Mouse (Mus musculus): ENCODE data around the gene Ms4a15. TPM values are rescaled to one million over a fixed set of nuclear protein-coding genes. Genes with fewer than 3 reads are reported as not detected.

Gene Ms4a15
- polyA plus RNA-seq (2011; ENCODE audit: insufficient read length, low read depth, missing spikeins) = not detected in 2 replicates

DNA sequence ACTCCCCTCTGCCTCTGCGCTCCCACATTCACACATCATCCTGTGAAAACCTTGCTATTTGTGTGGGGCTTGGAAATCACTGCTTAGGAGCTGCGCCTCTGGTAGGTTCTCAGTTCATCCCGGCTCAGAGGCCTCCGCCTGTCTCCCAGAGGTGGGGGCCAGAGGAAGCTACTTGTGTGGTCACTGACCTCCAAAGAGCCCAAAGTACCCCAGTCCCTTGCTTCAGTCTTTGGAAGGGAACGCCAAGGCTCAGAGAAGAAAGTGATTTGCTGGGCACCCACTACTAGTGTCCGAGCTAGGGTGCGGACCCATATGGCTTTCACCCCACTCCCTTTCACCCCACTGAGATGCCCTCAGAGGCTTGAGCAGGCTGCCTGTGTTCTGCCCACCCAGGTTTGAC is at the start of gene Ms4a15:
TSS of gene Ms4a15 (minus strand) at position 101 of the 400 bp plus-strand sequence.
- TF ChIP-seq POLR2A (IDR thresholded peaks at IDR 0.05; ENCODE audit: low read depth, low read length) (no peak), CTCF (IDR thresholded peaks at IDR 0.05; ENCODE audit: borderline replicate concordance, insufficient read depth, low read length) (no peak)
- no peak within 1 kb of the TSS for H3K4me3 ChIP-seq (ENCODE audit: insufficient read depth, low read length)
- H3K4me1 ChIP-seq (ENCODE audit: control insufficient read depth, insufficient read depth, low read length) = no peaks in the 10 kb centered on the region
- no peak within 1 kb of the TSS for H3K27ac ChIP-seq (ENCODE audit: insufficient read depth, low read length)

DNA sequence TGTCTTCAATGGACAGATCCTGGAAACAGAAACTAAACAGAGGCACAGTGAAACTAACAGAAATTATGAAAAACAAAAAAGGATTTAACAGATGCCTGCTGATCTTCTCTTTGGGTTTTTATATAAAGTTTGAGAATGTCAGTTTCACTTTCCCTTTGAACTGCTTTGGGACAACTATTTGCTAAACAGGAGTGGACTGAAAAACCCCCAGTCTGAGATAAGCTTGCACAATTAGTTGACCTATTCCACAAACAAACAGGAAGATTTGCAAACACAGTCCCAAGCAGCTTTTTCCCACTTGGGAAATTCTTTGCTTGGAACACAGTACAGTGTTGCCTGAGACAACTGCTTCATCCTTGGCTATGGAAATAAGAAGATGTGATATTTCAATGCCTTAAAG is 44.5 kb upstream of the Ms4a15 start:
- Histone ChIP-seq H3K4me3 (ENCODE audit: insufficient read depth, low read length) (no peak overlapping the region), H3K4me1 (ENCODE audit: control insufficient read depth, insufficient read depth, low read length) (no peaks in the 10 kb centered on the region), H3K27ac (ENCODE audit: insufficient read depth, low read length) (no peak overlapping the region)
- no peak for TF ChIP-seq CTCF (IDR thresholded peaks at IDR 0.05; ENCODE audit: borderline replicate concordance, insufficient read depth, low read length)
- no peak for TF ChIP-seq POLR2A (IDR thresholded peaks at IDR 0.05; ENCODE audit: low read depth, low read length)

DNA sequence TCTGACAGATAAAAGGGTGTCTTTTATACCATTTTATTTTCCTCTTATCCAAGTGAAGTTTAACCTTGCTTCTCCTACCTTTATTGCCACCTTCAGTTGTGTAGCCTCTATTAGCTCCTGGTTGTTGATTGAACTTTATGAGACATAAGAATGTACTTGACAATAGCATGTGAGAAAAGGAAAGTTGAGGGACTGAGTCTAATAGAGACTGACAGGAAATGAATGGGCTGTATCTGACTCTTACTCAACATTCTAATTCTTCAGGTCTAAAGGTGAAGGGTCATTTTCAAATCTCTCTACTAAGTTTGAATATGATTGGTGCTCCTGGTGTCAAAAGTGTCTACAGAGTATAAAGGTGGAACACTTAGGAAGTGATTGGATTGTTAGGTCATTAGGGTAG is 29.3 kb upstream of the Ms4a15 start:
- Histone ChIP-seq H3K27ac (ENCODE audit: insufficient read depth, low read length) (no peak overlapping the region), H3K4me3 (ENCODE audit: insufficient read depth, low read length) (no peak overlapping the region)
- TF ChIP-seq POLR2A (IDR thresholded peaks at IDR 0.05; ENCODE audit: low read depth, low read length) (no peak), CTCF (IDR thresholded peaks at IDR 0.05; ENCODE audit: borderline replicate concordance, insufficient read depth, low read length) (no peak)

DNA sequence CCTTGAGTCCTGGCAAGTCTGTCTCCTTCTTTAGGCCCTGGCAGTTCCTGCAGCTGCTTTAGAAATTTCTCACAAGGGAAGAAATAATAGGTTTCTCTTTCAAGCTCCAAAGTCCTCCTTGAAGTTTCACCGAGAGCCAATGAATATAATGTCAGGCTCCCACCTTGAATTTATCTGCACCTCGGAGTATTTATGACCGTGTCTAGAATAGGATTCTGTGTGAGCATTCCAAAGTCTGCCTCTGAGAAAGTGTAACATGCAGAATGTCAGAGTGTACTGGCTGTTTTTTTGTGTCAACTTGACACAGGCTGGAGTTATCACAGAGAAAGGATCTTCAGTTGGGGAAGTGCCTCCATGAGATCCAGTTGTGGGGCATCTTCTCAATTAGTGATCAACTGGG is 24.8 kb upstream of the Ms4a15 start, which contains the start of gene Ms4a18:
TSS of gene Ms4a18 (minus strand) at position 141 of the 400 bp plus-strand sequence.
- Histone ChIP-seq H3K4me1 (ENCODE audit: control insufficient read depth, insufficient read depth, low read length) (no peaks in the 10 kb centered on the region), H3K27ac (ENCODE audit: insufficient read depth, low read length) (no peak within 1 kb of the TSS), H3K4me3 (ENCODE audit: insufficient read depth, low read length) (no peak within 1 kb of the TSS)
- TF ChIP-seq CTCF (IDR thresholded peaks at IDR 0.05; ENCODE audit: borderline replicate concordance, insufficient read depth, low read length) (no peak), POLR2A (IDR thresholded peaks at IDR 0.05; ENCODE audit: low read depth, low read length) (no peak)

More for the DNA sequence above, 29.3 kb upstream of the Ms4a15 start:
- no peaks in the 10 kb centered on the region for H3K4me1 ChIP-seq (ENCODE audit: control insufficient read depth, insufficient read depth, low read length)

DNA sequence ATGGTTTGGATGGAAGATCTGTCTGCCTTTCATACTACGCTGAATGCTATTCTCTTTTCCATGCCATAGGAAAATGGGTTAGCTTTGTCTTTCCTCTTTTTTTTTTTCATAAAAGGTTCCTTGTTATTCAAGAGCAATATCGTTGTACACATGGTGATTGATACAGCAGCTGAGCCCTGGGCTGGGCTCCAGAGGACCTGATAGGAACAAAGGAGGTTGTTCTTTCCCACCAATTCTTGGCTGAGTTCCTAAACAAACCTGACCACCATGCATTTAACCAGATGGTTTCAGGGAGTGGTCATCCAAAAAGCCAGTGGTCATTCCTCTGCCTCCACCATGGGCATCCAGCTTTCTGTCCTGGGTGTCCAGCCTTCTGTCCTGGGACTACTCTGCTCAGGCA is 24.2 kb upstream of the Ms4a15 start:
- H3K4me3 ChIP-seq (ENCODE audit: insufficient read depth, low read length) = no peak overlapping the region
- H3K4me1 ChIP-seq (ENCODE audit: control insufficient read depth, insufficient read depth, low read length) = no peaks in the 10 kb centered on the region
- H3K27ac ChIP-seq (ENCODE audit: insufficient read depth, low read length) = no peak overlapping the region
- TF ChIP-seq CTCF (IDR thresholded peaks at IDR 0.05; ENCODE audit: borderline replicate concordance, insufficient read depth, low read length) (no peak), POLR2A (IDR thresholded peaks at IDR 0.05; ENCODE audit: low read depth, low read length) (no peak)

DNA sequence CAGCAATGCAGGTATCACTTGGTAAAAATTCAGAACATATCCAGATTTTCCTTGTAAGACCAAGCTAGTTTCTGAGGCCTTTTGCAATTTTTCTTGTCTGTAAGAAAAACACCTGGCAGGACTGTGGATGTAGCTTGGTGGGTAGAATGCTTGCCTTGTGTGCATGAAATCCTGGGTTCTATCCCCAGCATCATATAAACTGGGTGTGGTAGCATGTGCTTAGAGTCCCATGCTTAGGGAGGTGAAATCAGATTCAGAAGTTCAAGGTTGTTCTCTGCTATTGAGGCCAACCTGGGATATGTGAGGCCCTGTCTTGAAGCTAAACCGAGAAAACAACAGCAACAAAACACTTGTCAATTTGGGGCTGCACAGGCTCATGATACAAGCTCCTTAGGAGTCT is 22.9 kb upstream of the Ms4a15 start:
- Histone ChIP-seq H3K4me1 (ENCODE audit: control insufficient read depth, insufficient read depth, low read length) (no peaks in the 10 kb centered on the region), H3K4me3 (ENCODE audit: insufficient read depth, low read length) (no peak overlapping the region), H3K27ac (ENCODE audit: insufficient read depth, low read length) (no peak overlapping the region)
- TF ChIP-seq CTCF (IDR thresholded peaks at IDR 0.05; ENCODE audit: borderline replicate concordance, insufficient read depth, low read length) = no peak
- TF ChIP-seq POLR2A (IDR thresholded peaks at IDR 0.05; ENCODE audit: low read depth, low read length) = no peak

DNA sequence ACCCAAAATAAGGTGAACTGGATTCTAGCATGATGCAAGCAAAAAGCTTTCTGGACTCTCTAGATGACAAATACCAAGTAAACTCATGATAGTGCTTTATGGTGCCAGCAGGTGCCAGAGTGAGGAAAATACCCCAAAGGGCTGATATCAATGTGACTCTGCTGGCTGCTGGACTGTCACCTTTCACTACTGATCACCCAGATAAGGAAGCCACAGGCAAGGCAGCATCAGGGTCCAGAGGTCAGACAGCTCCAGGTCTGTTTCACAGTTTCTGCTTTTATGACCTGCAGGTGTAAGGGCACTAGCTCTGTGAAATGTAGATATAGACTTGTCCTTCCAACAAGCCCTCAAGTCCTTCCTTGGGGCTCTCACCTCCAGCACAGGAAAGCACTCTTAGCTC is 22.4 kb upstream of the Ms4a15 start:
- H3K4me1 ChIP-seq (ENCODE audit: control insufficient read depth, insufficient read depth, low read length) = no peaks in the 10 kb centered on the region
- H3K4me3 ChIP-seq (ENCODE audit: insufficient read depth, low read length) = no peak overlapping the region
- TF ChIP-seq POLR2A (IDR thresholded peaks at IDR 0.05; ENCODE audit: low read depth, low read length) (no peak), CTCF (IDR thresholded peaks at IDR 0.05; ENCODE audit: borderline replicate concordance, insufficient read depth, low read length) (no peak)
- no peak overlapping the region for H3K27ac ChIP-seq (ENCODE audit: insufficient read depth, low read length)

DNA sequence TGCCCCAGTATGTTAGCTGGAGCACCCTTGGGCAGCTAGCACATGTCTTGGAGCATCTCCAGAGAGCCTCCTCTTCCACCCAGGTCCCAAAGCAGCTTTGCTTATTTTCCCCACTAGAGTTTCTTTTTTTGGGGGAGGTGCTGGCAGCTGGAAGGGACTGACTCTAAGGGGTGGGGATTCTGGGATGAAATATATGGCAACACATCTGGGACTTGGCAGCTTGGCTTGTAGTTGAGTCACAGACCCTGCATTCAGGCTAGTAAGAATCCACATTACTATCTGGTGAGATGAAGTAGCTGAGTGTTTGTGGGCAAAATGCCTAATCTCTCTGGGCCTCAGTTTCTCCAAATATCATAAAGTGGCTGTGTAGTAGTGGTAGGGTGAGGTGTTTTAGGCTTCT is 1.1 kb downstream of the Ms4a15 start:
- Histone ChIP-seq H3K4me1 (ENCODE audit: control insufficient read depth, insufficient read depth, low read length) (no peaks in the 10 kb centered on the region), H3K27ac (ENCODE audit: insufficient read depth, low read length) (no peak overlapping the region), H3K4me3 (ENCODE audit: insufficient read depth, low read length) (no peak overlapping the region)
- TF ChIP-seq CTCF (IDR thresholded peaks at IDR 0.05; ENCODE audit: borderline replicate concordance, insufficient read depth, low read length) (no peak), POLR2A (IDR thresholded peaks at IDR 0.05; ENCODE audit: low read depth, low read length) (no peak)

DNA sequence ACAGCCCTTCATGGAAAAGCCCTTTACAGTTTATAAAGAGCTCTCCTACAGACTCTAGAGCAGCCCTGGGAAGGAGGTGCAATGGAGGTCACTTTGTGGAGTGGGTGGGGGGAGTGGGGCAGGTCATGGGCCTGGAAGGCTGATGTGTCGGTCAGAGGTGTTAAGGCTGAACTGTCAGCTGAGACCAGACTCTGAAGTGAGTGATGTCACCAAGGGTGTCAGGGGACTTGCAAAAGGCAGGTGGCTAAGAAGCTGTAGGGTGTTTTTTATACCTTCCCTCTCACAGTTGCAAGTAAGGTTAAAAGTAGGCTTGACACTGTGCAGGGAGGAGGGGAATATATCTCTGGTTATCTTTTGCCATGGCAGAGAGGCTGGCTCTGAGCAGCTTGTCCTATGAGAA is 2.3 kb downstream of the Ms4a15 start:
- Histone ChIP-seq H3K4me1 (ENCODE audit: control insufficient read depth, insufficient read depth, low read length) (no peaks in the 10 kb centered on the region), H3K27ac (ENCODE audit: insufficient read depth, low read length) (no peak overlapping the region), H3K4me3 (ENCODE audit: insufficient read depth, low read length) (no peak overlapping the region)
- TF ChIP-seq POLR2A (IDR thresholded peaks at IDR 0.05; ENCODE audit: low read depth, low read length) = no peak
- TF ChIP-seq CTCF (IDR thresholded peaks at IDR 0.05; ENCODE audit: borderline replicate concordance, insufficient read depth, low read length) = no peak

DNA sequence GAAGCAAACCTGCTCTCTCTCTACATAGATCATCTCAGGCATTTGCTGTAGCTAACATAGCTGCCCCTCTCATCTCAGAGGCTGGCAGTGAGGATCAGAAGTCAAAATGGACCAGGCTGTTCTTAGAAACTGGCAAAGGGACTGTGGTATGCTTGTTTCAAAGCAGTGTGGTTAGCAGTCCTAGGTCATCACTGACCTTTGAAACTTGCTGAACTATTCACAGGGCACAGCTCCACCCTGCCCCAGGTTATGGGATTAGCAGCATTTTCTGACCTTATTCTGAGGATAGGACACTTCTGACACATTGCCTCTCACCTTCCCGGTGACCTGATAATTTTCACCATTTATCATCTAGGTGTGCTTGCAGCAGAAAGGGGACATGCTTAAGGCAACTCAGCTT is 4.5 kb downstream of the Ms4a15 start:
- H3K27ac ChIP-seq (ENCODE audit: insufficient read depth, low read length) = no peak overlapping the region
- no peak overlapping the region for H3K4me3 ChIP-seq (ENCODE audit: insufficient read depth, low read length)
- TF ChIP-seq POLR2A (IDR thresholded peaks at IDR 0.05; ENCODE audit: low read depth, low read length) = no peak
- no peak for TF ChIP-seq CTCF (IDR thresholded peaks at IDR 0.05; ENCODE audit: borderline replicate concordance, insufficient read depth, low read length)
- H3K4me1 ChIP-seq (ENCODE audit: control insufficient read depth, insufficient read depth, low read length) = no peaks in the 10 kb centered on the region

DNA sequence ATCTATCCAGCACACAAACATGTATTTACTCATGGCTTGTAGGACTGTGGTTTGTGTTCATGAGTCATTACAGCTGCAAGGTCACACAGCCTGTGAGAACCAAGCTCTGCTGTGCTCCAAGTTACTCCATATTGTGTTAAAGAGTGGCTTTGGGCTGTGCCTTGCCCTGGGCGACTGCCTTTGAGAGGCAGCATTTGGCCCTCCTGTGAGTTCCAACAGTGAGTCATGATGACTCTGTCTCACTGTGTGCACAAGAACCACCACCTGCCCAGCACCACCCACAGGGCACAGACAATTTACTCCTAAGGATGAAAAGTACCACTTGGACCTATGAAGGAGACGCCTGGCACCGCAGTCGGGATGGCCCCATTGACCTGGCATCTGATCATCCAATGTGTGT is 7.2 kb downstream of the Ms4a15 start:
- no peak overlapping the region for H3K4me3 ChIP-seq (ENCODE audit: insufficient read depth, low read length)
- H3K4me1 ChIP-seq (ENCODE audit: control insufficient read depth, insufficient read depth, low read length) = no peaks in the 10 kb centered on the region
- no peak overlapping the region for H3K27ac ChIP-seq (ENCODE audit: insufficient read depth, low read length)
- no peak for TF ChIP-seq CTCF (IDR thresholded peaks at IDR 0.05; ENCODE audit: borderline replicate concordance, insufficient read depth, low read length)
- no peak for TF ChIP-seq POLR2A (IDR thresholded peaks at IDR 0.05; ENCODE audit: low read depth, low read length)

Data from embryonic fibroblast, embryonic 13.5 days (primary cell).